Mouse (Mus musculus): ENCODE measurements at regions not wholly inside any gene's neighbourhood (a gene's known extent, or its start where the extent isn't known, plus 50 kb on each side); places are given as distances from the start of the nearest gene placed in this dataset.
"Not testable (repeated sequence)": the region's sequence is repeated elsewhere in the genome, so short reads cannot be mapped to it uniquely, and the experiment has no call there.

DNA sequence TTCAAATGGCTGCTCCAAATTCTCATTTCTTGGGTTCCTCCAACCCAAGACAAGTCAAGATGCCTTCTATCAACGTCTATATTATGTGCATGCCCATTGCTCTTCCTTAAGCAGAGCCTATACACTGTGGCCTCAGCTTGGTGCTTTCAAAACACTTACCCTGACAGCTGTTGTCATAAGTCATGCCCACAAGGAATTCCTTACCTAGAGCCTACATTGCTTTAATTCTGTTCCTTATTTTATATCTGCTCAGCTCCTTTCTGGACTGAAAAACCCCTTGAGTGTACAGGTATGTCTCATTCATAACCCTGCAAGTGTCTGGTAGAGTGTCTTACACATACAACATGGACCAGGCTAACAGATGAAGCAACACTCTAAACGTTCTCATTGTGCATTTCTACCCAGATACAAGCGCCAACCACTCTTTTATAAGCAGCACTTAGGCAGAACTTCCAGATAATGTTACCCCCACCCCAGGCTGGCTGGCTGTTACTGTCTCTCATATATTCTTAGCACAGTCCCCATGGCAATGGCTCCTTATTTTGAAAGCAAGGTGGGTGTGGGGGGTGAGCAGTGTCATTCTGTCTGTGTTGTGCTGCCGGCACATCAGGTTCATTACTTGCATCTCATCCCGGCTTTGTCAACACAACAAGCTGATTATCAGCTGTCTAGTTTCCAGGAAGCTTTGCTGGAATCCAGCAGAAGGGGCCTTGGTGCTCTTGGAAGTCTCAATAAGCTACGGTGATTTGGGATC, 176.6 kb downstream of the Ifng start:
- Histone ChIP-seq H3K9me3 (replicated peaks) (peaks cover 47% of the 10 kb centered on the region), H3K27me3 (ENCODE audit: insufficient read depth, low read length) (no peaks in the 10 kb centered on the region), H3K36me3 (replicated peaks) (no peaks in the 10 kb centered on the region), H3K4me1 (ENCODE audit: insufficient read depth, low read depth, low read length) (no peaks in the 10 kb centered on the region), H3K4me3 (ENCODE audit: low read depth, low read length) (no peak overlapping the region)
- no peak for DNase-seq (ENCODE audit: low spot score)
- ATAC-seq (ENCODE audit: extremely low read depth, insufficient number of reproducible peaks, low FRiP score, poor library complexity, severe bottlenecking) = no peak
- no peak for TF ChIP-seq CTCF (IDR thresholded peaks at IDR 0.05; ENCODE audit: low read depth, low read length)
- TF ChIP-seq POLR2AphosphoS5 (IDR thresholded peaks at IDR 0.05; ENCODE audit: insufficient replicate concordance, low read depth, low read length) = no peak
- no peak for TF ChIP-seq GATA2 (IDR thresholded peaks at IDR 0.05; ENCODE audit: borderline replicate concordance, low read depth, low read length)
- no peak for TF ChIP-seq TAL1 (conservative IDR thresholded peaks at IDR 0.05; ENCODE audit: low read depth, low read length)
- TF ChIP-seq GATA1 (IDR thresholded peaks at IDR 0.05; ENCODE audit: borderline replicate concordance, low read length) = no peak

DNA sequence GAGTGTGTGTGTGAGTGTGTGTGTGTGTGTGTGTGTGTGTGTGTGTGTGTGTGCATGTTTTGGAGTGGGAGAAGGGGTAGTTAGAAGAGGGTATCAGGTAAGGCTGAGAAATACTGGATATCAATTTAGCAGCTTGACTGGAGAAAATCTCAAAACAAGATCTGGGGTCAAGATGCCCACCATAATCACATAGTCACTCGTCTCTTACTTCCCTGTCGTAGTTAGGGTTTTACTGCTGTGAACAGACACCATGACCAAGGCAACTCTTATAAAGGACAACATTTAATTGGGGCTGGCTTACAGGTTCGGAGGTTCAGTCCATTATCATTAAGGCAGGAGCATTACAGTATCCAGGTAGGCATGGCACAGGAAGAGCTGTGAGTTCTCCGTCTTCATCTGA, 177.4 kb downstream of the Ifng start:
- not testable (repeated sequence) for H3K4me1 ChIP-seq (ENCODE audit: insufficient read depth, low read depth, low read length); H3K4me3 ChIP-seq (ENCODE audit: low read depth, low read length); H3K36me3 ChIP-seq (replicated peaks); ATAC-seq (ENCODE audit: extremely low read depth, insufficient number of reproducible peaks, low FRiP score, poor library complexity, severe bottlenecking); H3K27me3 ChIP-seq (ENCODE audit: insufficient read depth, low read length); DNase-seq (ENCODE audit: low spot score)
- peaks cover 46% of the 10 kb centered on the region for H3K9me3 ChIP-seq (replicated peaks)

DNA sequence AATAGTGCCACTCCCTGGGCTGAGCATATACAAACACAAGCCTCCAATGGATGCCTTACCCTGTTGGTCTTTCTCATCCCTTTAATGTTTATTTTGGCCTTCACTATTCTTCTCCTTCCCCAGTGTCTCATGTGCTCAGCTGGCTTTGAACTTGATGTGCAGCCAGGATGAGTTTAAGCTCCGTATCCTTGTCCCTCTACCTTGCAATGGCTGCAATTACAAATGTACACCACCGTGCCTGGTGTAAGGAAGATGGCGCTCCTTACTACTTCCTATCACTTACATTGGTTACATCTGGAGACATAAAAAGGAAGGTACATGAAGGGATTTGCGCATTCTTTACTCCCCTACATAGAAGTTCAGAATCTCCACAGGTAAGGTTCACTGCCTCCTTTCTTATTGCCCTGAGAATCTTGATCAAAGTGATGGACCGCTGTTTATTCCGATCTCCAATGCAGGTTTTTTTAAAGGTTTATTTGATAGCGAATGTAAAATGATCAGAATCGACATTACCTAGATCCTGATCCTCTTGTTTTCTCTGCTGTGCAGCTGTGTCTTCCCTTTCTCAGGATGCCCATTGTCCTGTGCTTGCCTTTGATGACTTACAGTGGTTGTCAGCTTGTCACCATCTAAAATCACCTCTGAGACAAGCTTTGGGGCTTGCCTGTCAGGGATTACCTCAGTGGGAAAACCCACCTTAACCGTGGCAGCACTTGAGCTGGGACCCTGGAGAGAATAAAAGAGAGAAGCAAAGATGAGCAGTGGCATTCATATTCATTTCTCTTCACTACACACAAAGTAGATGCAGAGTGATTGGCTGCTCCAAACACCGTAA, 178.1 kb downstream of the Ifng start:
- DNase-seq (ENCODE audit: low spot score) = no peak
- Histone ChIP-seq H3K27me3 (ENCODE audit: insufficient read depth, low read length) (no peaks in the 10 kb centered on the region), H3K4me3 (ENCODE audit: low read depth, low read length) (no peak overlapping the region), H3K36me3 (replicated peaks) (no peaks in the 10 kb centered on the region), H3K9me3 (replicated peaks) (peaks cover 48% of the 10 kb centered on the region), H3K4me1 (ENCODE audit: insufficient read depth, low read depth, low read length) (no peaks in the 10 kb centered on the region)
- no peak for ATAC-seq (ENCODE audit: extremely low read depth, insufficient number of reproducible peaks, low FRiP score, poor library complexity, severe bottlenecking)
- TF ChIP-seq CTCF (IDR thresholded peaks at IDR 0.05; ENCODE audit: low read depth, low read length) (no peak), GATA1 (IDR thresholded peaks at IDR 0.05; ENCODE audit: borderline replicate concordance, low read length) (no peak), GATA2 (IDR thresholded peaks at IDR 0.05; ENCODE audit: borderline replicate concordance, low read depth, low read length) (no peak), POLR2AphosphoS5 (IDR thresholded peaks at IDR 0.05; ENCODE audit: insufficient replicate concordance, low read depth, low read length) (no peak), TAL1 (conservative IDR thresholded peaks at IDR 0.05; ENCODE audit: low read depth, low read length) (no peak)

GRCm38 (mm10) chr10:118619601-118620000, 178.8 kb downstream of the Ifng start:
- TF ChIP-seq POLR2AphosphoS5 (IDR thresholded peaks at IDR 0.05; ENCODE audit: insufficient replicate concordance, low read depth, low read length) = no peak
- no peak for TF ChIP-seq GATA2 (IDR thresholded peaks at IDR 0.05; ENCODE audit: borderline replicate concordance, low read depth, low read length)
- no peak for TF ChIP-seq TAL1 (conservative IDR thresholded peaks at IDR 0.05; ENCODE audit: low read depth, low read length)
- no peak for DNase-seq (ENCODE audit: low spot score)
- H3K4me3 ChIP-seq (ENCODE audit: low read depth, low read length) = no peak overlapping the region
- no peaks in the 10 kb centered on the region for H3K27me3 ChIP-seq (ENCODE audit: insufficient read depth, low read length)
- H3K4me1 ChIP-seq (ENCODE audit: insufficient read depth, low read depth, low read length) = no peaks in the 10 kb centered on the region
- no peak for ATAC-seq (ENCODE audit: extremely low read depth, insufficient number of reproducible peaks, low FRiP score, poor library complexity, severe bottlenecking)
- no peaks in the 10 kb centered on the region for H3K36me3 ChIP-seq (replicated peaks)
- H3K9me3 ChIP-seq (replicated peaks) = peaks cover 46% of the 10 kb centered on the region

- ATAC-seq (ENCODE audit: extremely low read depth, insufficient number of reproducible peaks, low FRiP score, poor library complexity, severe bottlenecking) = no peak
- no peak for DNase-seq (ENCODE audit: low spot score)
Measured at GRCm38 (mm10) chr10:118620611-118621010, 179.8 kb downstream of the Ifng start.

DNA sequence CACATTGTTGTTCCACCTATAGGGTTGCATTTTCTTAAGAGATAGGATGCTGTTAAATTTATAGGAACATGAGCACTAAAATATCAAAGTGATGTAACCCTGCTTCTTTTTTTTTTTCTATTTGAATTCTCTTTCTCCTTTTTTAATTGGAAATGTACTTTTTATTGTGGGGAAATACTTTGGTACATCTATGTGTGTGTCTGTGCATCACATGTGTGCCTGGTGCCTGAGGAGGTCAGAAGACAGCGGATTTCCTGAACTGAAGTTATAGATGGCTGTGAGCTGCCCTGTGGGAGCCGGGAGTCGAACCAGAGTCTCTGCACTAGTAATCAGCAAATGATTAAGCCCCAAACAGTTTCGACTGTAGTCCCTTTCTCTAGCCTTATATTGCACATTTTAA, 180.7 kb downstream of the Ifng start:
- no peaks in the 10 kb centered on the region for H3K27me3 ChIP-seq (ENCODE audit: insufficient read depth, low read length)
- no peaks in the 10 kb centered on the region for H3K4me1 ChIP-seq (ENCODE audit: insufficient read depth, low read depth, low read length)
- no peaks in the 10 kb centered on the region for H3K36me3 ChIP-seq (replicated peaks)
- no peak for ATAC-seq (ENCODE audit: extremely low read depth, insufficient number of reproducible peaks, low FRiP score, poor library complexity, severe bottlenecking)
- peaks cover 59% of the 10 kb centered on the region for H3K9me3 ChIP-seq (replicated peaks)
- TF ChIP-seq GATA1 (IDR thresholded peaks at IDR 0.05; ENCODE audit: borderline replicate concordance, low read length) = no peak
- TF ChIP-seq POLR2AphosphoS5 (IDR thresholded peaks at IDR 0.05; ENCODE audit: insufficient replicate concordance, low read depth, low read length) = no peak
- no peak overlapping the region for H3K4me3 ChIP-seq (ENCODE audit: low read depth, low read length)
- no peak for DNase-seq (ENCODE audit: low spot score)

More at GRCm38 (mm10) chr10:118620611-118621010, 179.8 kb downstream of the Ifng start:
- H3K36me3 ChIP-seq (replicated peaks) = no peaks in the 10 kb centered on the region
- H3K9me3 ChIP-seq (replicated peaks) = peaks cover 55% of the 10 kb centered on the region
- TF ChIP-seq GATA1 (IDR thresholded peaks at IDR 0.05; ENCODE audit: borderline replicate concordance, low read length) = no peak
- TF ChIP-seq TAL1 (conservative IDR thresholded peaks at IDR 0.05; ENCODE audit: low read depth, low read length) = no peak
- no peak for TF ChIP-seq CTCF (IDR thresholded peaks at IDR 0.05; ENCODE audit: low read depth, low read length)
- no peak for TF ChIP-seq GATA2 (IDR thresholded peaks at IDR 0.05; ENCODE audit: borderline replicate concordance, low read depth, low read length)
- no peak for TF ChIP-seq POLR2AphosphoS5 (IDR thresholded peaks at IDR 0.05; ENCODE audit: insufficient replicate concordance, low read depth, low read length)
- no peaks in the 10 kb centered on the region for H3K27me3 ChIP-seq (ENCODE audit: insufficient read depth, low read length)
- H3K4me1 ChIP-seq (ENCODE audit: insufficient read depth, low read depth, low read length) = no peaks in the 10 kb centered on the region
- H3K4me3 ChIP-seq (ENCODE audit: low read depth, low read length) = no peak overlapping the region

Measured in G1E (cell line).